Mouse (Mus musculus) CH12F3 (cell line): ENCODE results near the gene Oaz1.
"Not testable (repeated sequence)": the region's sequence is repeated elsewhere in the genome, so short reads cannot be mapped to it uniquely, and the experiment has no call there.

Source experiments
- in situ Hi-C: fragments of 300-500 bp; cut with MboI; formaldehyde crosslinking; loops from 2 replicates; pipeline ENCODE4 v1.14.3; 2020; ENCODE audit warnings: low sequenced_read_pairs

Gene Oaz1

DNA sequence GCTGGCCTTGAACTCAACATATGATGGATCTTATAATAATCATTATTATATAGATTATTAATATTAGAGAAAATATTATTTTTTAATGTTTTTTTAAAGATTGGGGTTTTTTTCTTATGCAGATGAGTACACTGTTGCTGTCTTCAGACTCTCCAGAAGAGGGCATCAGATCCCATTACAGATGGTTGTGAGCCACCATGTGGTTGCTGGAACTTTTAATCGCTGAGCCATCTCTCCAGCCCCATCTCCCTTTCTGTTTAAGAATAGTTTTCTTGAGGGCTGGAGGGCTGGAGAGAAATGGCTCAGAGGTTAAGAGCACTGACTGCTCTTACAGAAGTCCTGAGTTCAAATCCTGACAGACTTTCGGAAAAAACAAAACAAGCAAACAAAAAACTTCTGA, 4.5 kb upstream of the Oaz1 start:
- in situ Hi-C loops: no loop called here

DNA sequence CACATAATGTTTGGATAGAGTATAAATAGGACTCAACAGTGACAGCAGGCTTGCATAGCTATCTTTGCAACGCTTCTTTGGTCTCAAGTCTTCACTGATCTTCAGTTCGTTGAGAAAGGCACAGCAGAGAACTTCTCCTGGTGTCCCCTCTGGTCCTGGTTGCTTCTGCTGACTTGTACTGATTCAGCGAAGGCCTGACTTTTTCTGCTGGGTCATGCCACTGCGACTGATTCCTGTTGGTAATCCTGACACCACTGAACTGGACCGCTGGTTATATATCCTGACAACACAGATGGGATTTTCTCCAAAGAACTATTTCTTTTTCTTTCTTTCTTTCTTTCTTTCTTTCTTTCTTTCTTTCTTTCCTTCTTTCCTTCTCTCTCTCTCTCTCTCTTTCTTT, 3.9 kb upstream of the Oaz1 start:
- in situ Hi-C loops: no loop called here

DNA sequence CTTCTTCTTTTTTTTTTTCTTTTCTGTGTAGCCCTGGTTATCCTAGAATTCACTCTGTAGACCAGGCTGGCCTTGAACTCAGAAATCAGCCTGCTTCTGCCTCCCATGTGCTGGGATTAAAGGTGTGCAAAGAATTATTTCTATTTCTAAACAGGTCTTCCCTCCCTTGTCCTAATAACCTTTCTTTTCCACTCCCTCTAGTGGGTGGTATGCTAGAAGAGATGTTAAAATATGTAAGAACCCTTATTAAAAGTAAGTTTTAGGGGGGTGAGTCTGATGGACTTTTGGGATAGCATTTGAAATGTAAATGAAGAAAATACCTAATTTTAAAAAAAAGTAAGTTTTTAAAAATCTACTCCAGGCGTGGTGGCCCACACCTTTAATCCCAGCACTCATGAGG, 3.1 kb upstream of the Oaz1 start:
- in situ Hi-C loops: no loop called here

DNA sequence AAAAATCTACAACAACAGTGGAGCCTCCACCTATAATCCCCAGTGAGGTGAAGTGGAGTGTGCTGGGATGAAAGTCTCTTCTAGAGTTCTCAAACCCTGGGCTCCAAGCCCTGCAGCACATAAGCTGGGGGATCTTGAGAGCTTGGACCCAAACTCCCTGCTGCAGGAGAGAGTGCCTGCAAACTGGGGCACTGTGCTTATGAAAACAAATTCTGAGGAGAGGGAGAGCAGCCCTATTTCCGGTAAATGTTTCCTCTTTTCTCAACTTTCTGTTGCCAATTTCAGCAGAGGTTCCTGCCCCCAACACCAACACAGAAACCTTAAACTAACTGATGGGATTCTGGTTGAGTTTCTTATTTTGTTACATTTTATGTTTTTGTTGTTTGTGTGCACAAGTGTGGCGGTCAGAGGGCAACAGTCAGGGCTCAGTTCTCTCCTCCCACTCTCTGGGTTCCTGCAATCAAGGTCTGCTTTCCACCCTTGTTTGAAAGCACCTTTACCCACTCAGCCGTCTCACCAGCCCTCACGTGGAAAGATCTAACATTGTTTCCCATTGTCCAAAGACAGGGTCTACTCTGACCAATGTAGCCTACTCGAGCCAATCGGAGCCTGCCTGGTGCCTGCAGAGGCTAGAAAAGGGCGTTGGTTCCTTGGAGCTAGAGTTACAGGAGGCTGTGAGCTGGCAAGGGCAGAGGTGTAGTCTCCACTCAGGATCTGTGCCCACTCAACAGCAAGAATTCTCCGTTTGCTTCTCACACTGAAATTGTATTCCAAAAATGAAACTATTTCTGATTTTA, 2.4 kb upstream of the Oaz1 start:
- in situ Hi-C loops: no loop called here

DNA sequence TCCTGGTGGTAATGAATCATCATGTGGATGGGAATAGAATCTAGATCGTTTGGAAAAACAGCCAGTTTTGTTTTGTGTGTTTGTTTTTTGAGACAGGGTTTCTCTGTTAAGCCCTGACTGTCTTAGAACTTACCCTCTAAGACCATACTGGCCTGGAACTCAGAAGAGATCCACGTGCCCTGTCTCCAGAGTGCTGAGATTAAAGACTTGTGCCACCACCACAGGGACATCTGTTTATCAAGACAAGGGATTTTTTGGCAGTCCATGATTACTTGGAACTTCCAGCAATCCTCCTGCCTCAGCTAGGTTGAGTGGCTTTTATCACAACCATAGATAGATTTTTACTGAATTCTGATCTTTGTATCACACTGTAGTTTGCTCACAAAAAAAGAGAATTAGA, 1.6 kb upstream of the Oaz1 start:
- in situ Hi-C loops: no loop called here

DNA sequence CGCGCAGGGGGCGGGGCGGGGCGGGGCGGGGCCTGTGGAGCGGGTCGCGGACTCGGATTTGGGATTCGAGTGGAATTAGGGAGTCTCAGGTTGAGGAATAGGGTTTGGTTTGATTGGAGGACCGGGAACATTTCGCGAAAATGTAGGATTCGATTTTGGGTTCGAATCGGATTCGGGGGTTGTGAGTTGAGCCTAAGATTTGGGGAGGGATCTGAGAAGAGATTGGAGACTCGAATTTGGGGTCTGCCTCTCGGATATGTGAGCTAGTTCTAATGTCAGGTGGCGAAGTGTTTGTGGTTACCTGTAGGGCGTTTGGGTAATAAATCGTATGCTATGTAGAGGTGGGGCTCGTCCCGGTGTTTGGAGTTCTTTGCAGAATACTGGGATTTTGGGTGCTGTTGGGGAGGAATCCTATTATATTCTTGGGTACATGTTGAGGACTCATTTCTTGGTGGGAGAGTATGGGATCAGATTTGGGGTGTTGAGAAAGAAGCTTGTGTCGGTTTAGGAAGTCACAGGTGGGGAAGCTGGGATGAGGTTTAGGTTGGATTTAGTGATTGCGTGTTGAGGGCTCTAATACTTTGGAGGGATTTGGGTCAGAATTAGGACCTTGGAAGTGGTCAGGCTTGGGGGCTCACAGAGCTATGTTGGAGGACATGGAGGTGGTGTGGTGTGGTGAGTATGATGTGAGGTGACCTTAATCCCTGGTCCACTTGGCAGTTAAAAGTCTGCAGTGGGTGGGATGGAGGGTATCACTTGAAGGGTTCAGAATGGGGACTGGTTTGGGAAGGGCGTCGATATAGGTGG, 810 bp downstream of the Oaz1 start:
- in situ Hi-C loops: no loop called here

DNA sequence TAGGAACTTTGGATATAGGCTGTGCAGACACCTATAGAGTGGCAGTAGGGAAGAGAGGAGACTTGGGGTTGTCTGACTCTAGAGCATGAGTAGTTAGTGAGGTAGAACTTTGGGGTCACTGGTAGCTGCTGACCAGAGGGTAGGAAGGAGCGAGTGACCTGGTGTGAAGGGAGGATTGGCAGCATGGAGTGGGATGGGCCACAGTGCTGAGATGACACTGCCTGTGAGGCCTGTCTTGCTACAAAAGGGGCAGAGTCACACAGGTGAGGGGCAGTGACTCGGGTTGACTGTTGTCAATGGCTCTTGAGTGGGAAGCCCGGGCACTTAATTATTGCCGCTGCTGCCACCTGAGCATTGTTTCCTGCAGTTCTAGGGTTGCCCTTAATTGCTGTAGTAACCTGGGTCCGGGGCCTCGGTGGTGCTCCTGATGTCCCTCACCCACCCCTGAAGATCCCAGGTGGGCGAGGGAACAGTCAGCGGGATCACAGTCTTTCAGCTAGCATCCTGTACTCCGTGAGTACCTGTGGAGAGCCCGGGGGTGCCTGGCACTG, 1.5 kb downstream of the Oaz1 start:
- in situ Hi-C loops: no loop called here

DNA sequence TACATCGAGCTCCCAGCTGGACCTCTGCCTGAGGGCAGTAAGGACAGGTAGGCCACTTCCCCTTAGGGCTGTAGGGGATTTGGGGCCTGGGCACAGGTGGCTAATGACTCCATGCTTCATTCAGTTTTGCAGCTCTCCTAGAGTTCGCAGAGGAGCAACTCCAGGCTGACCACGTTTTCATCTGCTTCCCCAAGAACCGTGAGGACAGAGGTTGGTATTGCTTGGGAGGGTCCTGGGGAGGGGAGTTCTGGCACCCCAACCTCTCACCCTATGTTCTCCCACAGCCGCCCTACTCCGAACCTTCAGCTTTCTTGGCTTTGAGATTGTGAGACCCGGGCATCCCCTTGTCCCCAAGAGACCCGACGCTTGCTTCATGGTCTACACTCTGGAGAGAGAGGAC, 2.1 kb downstream of the Oaz1 start:
- in situ Hi-C loops: not testable (repeated sequence)

DNA sequence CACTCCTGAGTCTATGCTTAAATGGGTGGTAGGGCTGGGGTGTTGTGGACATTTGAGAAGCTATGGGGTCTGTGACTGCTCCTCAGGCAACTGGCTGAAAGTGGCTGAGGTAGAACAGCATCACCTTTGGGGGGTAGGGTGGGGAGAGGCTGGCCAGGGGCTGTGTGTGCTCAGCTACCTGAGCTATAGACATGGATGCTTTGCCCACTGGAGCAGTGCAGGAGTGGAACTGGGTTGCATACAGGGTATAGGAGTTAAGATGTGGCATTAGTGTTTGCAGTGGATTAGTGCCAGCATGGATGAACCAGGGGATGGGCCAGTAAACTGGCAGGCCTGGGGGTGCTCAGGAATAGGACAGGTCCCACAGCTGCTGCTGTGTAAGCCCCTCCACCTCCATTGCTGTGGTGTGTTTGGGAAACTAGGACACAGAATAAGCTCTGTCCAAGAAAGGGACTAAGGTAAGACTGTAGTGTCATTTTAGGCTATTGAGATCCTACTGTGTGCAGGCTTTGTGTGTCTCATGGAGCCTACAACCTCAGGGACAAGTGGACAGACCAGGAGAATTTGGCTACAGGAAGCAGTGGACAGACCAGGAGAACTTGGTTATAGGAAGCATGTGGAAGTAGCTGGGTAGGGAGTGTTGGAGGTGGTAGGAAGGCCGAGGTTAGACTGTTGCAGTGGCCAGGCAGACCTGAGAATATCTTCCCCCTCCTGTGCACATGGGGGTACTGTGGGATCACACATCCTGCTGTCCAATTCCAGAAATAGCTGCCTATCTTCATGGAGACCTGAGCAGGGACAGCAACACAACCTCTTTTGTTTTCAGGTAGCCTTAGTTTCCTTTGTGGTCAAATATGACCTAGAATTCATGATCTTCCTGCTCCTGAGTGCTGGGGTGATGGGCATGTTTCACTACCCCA, 3.2 kb downstream of the Oaz1 start:
- in situ Hi-C loops: no loop called here

DNA sequence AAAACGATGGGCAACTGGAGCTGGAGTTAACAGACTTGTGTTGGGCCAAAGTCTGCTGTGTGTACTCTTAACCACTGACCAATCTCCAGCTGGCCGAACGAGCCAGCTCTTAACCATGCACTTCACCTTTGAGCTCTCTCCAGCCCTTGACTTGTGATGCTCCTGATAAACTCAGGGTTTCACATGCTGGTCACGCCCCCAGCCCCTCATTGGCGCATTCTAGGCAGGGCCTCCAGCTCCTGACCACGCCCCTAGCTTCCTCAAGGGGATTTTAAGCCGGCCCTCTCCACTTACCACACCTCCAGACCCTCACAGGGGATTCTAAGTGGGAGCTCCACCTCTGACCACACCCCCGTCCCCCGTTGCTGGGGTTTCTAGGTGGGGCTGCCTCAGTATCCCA, 4.7 kb downstream of the Oaz1 start:
- in situ Hi-C loops: no loop called here

DNA sequence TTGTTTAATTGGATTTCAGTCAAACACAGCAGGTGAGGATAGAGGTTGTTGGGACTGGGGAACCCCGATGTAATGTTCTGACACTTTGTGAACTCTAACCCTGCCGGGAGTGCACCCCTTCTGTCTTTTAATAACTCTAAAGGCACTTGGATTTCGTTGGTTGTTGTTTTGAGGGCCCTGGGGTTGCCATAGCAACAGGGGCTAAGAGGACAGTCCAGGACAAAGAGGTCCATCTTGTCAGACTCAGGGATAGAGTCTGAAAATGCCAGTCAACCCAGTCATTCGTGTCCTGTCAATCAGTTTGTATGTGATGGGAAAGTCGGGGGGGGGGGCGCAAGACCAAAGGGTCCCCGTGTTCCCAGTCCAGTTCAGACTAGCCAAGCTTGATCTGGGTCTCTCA, 6.4 kb downstream of the Oaz1 start:
- in situ Hi-C loops: no loop called here

DNA sequence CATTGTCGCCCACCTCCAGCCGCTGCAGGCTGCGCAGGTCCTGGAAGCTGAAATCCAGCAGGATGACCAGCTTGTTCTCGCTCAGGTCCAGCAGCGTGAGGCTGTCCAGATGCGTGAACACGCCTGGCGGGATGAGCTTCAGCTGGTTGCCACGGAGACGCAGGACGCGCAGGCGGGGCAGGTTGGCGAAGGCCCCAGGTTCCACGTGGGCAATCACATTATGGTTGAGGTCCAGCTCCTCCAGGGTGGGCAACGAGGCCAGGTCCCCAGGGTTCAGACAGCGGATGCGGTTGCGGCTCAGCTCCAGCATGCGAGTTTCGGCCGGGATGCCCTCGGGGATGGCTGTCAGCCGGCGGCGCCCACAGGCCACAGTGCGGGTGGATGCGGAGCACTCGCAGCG, 9.2 kb downstream of the Oaz1 start:
- in situ Hi-C loops: no loop called here

DNA sequence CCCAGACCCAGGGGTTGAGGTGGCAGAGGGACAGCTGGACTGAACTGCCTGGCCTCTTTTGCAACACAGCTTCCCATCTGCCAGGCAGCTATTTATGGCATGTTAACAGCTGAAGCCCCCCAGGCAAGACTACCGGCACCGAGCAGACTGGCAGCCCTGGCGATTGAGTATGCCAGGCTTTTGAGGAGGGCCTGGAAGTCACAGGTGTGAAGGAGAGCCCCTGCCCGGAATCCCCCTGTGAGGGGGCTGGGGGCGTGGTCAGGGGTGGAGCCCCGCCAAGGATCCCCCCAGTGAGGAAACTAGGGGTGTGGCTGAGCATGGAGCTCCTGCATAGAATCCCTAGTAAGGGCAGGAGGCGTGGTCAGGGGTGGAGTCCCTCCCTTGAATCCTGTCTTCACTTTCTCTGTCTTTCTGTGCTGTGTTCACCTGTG, 10.5 kb downstream of the Oaz1 start:
- in situ Hi-C loops: no loop called here

DNA sequence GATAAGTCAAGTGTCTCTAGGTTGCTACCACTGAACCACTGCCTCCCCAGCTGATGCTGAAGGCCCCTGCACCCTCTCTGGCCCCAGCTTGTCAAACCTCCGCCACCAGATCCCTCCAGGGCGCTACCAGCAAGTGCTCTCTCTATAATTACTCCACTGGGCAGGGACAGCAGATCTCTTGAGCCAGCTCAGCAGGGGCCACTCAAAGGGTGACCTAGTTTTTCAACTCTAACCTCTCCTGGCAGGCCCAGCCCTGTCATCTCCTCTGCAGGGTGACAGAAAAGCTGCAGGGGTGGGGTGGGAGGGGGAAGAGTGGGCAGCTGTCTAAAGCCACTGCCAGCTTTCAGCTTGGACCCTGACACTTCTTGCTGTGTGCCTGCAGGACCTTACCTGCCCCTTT, 11.4 kb downstream of the Oaz1 start:
- in situ Hi-C loops: no loop called here

DNA sequence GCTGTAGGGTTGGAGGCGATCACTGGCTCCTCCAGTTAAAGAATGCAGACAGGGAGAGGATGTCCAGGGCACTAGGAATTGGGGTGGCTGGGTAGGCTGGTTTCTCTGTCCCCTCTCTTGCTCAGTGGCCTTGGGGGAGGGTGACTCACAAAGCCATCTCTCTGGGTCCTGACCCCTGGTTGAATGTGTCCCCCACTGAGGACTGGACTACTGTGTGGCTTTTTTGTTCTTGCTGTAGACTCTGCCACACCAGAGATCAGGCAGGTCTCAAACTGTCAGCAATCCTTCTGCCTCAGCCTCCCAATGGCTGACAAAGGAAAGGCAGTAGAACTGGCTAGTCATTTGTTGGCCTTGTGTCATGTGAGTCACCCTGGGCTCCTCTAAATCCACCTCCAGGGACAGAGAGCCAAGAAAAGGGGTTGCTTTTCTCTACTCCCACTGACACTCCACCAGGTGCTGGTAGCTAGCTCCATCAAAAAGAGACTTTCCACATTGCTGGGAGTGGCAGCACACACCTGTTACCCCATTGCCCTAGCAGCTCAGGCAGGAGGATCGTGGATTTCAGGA, 12.0 kb downstream of the Oaz1 start:
- in situ Hi-C loops: no loop called here

DNA sequence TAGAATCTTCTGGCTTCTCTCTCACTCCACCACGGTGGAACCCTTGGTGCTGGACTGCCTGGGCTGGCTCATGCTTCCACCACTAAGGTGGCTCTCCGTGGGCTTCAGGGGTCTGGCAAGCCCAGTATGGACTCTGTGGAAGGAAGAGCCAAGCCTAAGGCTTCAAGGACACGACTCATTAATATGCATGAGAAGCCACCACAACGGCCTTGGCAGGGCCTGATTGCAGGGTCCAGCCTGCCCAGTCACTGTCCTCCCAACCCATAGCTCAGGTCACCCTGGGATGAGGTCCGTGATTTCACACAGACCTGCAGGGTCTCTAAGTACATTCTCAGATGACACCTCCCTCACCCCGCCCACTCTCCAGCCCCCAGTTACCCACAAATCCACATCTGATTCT, 13.4 kb downstream of the Oaz1 start:
- in situ Hi-C loops: no loop called here

DNA sequence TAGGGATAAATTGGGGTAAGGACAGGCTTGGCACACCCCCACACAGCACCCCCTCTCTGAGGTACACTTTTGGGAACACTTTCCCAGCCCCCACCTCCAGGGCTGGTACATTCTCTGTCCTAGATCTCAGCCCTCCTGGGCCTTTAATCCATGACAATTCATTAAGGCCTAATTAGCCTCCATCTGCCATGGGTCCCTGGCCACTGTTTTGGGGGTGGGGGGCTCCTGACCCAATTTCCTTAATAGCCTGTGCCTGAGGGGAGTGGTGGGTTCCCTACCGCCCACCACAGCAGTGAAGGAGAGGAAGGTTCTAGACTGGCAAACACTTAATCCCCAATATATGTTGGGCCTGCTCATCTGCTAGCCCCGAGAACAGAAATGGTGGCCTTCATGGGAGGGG, 15.2 kb downstream of the Oaz1 start:
- in situ Hi-C loops: no loop called here

DNA sequence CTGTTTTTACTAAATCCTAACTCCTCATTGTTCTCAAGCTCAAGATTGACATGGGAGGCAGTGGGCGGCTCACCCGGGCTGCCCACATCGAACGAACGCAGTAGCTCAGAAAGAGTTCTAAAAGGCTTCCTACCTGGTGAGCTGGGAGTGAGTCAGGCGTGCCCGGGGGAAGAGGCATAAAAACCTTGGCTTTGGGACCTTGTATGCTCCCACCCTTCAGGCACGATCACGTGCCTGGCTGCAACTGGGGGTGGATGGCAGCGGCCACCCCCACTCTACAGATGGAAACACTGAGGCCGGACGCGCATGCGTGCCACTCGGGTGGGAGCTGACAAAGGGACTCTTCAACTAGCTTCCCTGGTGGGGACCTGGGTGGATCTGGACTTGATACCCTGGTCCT, 15.9 kb downstream of the Oaz1 start:
- in situ Hi-C loops: no loop called here

DNA sequence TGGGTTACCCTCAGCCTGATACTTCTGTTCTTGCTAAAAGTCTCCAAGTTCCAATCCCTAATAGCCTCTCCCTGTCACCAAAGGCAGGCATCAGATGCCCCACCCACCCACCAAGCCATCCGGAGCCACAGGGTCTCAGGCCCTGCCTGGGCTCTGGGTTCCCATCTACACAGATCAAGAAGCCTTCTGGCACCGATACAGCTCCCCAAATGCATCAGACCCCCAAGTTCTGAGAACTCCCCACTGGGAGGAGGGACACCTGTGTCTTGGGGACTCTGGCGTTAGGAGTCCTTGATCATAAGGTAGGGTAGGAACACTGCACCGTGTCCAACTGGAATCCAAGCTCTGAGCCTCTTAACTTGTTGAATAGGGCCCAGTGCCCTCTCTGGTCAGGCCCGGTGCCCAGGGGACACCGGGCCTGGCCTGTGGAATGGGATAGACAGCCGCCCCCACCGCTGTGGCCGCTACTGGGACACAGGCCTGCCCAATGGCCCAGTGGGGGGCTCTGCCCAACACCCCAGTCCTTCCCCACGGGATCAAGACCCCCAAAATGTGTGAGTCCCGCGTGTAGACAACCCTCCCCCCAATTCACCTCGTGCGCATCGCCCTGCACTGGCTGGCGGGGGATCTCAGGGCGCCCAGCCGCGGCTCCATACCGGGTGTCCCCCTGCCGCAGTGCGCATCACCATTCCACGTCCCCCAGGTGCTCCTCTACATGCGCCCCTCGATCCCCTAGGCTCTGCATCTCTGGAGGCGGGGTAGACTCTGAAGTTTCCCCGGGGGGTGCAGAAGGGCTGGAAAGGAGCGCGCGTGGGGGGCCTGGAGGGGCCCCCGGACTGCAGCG, 16.9 kb downstream of the Oaz1 start:
- in situ Hi-C loops: no loop called here
